Mouse (Mus musculus): ENCODE data around the gene Irx6. TPM values are rescaled to one million over a fixed set of nuclear protein-coding genes. Genes with fewer than 3 reads are reported as not detected.
A peak's percentile ranks its signal among the peaks of the same experiment; 100 is the strongest.

The Irx6 gene
- polyA plus RNA-seq, 1 experiment from 2014 or later = 0.84 TPM

GRCm38 (mm10) chr8:92703375-92703774 lies 29.3 kb downstream of the Irx6 start:
- Histone ChIP-seq H3K36me3 (replicated peaks; ENCODE audit: control insufficient read depth, insufficient read depth, low read depth, low read length) (no peaks in the 10 kb centered on the region), H3K4me2 (ENCODE audit: low read depth, low read length) (no peak overlapping the region), H3K27ac (replicated peaks; ENCODE audit: low read depth, low read length) (no peak overlapping the region), H3K27me3 (ENCODE audit: control insufficient read depth, insufficient read depth, low read length) (no peaks in the 10 kb centered on the region), H3K4me1 (ENCODE audit: control insufficient read depth, insufficient read depth, low read length) (no peaks in the 10 kb centered on the region), H3K9ac (replicated peaks; ENCODE audit: low read length) (no peak overlapping the region), H3K9me3 (replicated peaks; ENCODE audit: control insufficient read depth, low read length) (no peaks in the 10 kb centered on the region), H3K4me3 (ENCODE audit: low read depth, low read length) (no peak overlapping the region)
- no peak for DNase-seq (ENCODE audit: low spot score)
- WGBS = 77% methylated on average over 3 of the region's 3 CpGs
- ATAC-seq (replicated peaks; ENCODE audit: insufficient number of reproducible peaks, low FRiP score, low TSS enrichment, low read depth) = no peak

- Histone ChIP-seq H3K9ac (replicated peaks; ENCODE audit: low read length) (no peak overlapping the region), H3K4me1 (ENCODE audit: control insufficient read depth, insufficient read depth, low read length) (no peaks in the 10 kb centered on the region), H3K4me2 (ENCODE audit: low read depth, low read length) (no peak overlapping the region), H3K27ac (replicated peaks; ENCODE audit: low read depth, low read length) (no peak overlapping the region), H3K9me3 (replicated peaks; ENCODE audit: control insufficient read depth, low read length) (no peaks in the 10 kb centered on the region), H3K36me3 (replicated peaks; ENCODE audit: control insufficient read depth, insufficient read depth, low read depth, low read length) (no peaks in the 10 kb centered on the region), H3K27me3 (ENCODE audit: control insufficient read depth, insufficient read depth, low read length) (no peaks in the 10 kb centered on the region), H3K4me3 (ENCODE audit: low read depth, low read length) (no peak overlapping the region)
- WGBS = 57% methylated on average over 2 of the region's 2 CpGs
- ATAC-seq (replicated peaks; ENCODE audit: insufficient number of reproducible peaks, low FRiP score, low TSS enrichment, low read depth) (no peak), DNase-seq (ENCODE audit: low spot score) (no peak)
Measured at GRCm38 (mm10) chr8:92706311-92706710, 32.2 kb downstream of the Irx6 start.

DNA sequence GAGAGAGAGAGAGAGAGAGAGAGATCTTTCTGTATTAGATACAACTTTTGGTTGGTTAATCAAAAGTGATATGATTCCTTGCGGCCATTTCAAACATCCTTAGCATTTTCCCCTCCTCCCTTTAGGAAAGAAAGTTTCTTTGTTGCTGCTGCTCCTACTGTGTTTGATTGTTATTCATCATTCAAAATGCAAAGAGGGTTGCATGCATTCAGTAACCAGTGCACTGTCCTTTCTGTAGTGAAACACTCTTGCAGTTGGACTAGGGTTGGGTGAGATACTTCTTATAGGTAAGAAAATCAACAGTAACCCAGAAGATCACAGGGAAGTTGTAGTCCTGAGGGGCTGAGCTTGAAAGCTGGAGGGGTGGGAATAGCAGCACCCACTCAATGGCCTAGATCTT lies 39.2 kb downstream of the Irx6 start:
- no peaks in the 10 kb centered on the region for H3K4me1 ChIP-seq (ENCODE audit: control insufficient read depth, insufficient read depth, low read length)
- ATAC-seq (replicated peaks; ENCODE audit: insufficient number of reproducible peaks, low FRiP score, low TSS enrichment, low read depth) = no peak
- H3K9me3 ChIP-seq (replicated peaks; ENCODE audit: control insufficient read depth, low read length) = no peaks in the 10 kb centered on the region
- H3K36me3 ChIP-seq (replicated peaks; ENCODE audit: control insufficient read depth, insufficient read depth, low read depth, low read length) = no peaks in the 10 kb centered on the region
- no peak overlapping the region for H3K9ac ChIP-seq (replicated peaks; ENCODE audit: low read length)
- H3K27me3 ChIP-seq (ENCODE audit: control insufficient read depth, insufficient read depth, low read length) = no peaks in the 10 kb centered on the region
- no peak overlapping the region for H3K4me2 ChIP-seq (ENCODE audit: low read depth, low read length)
- H3K4me3 ChIP-seq (ENCODE audit: low read depth, low read length) = no peak overlapping the region
- no peak for DNase-seq (ENCODE audit: low spot score)
- no peak overlapping the region for H3K27ac ChIP-seq (replicated peaks; ENCODE audit: low read depth, low read length)
- WGBS = 90% methylated on average over 1 of the region's 1 CpGs

DNA sequence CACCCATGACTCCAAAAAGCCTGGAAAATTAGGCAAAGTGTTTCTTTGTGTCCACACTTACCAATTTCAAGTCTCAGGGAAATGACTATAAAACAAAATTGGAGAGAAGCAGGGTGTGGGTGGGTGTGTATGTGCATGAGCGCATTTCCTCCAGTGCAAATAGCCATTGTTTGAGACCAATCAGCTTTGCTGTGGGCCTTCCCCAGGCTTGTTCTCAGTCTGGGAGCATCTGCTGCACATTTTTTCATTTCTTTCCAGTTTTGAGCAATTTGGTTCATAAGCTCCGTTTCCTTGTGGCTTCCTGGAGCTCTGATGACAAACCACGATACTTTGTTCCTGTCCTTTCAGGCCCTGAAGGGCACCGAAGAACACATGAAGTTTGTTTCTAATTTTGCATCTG lies 43.3 kb downstream of the Irx6 start:
- 75% methylated on average over 4 of the region's 4 CpGs for WGBS
- ATAC-seq (replicated peaks; ENCODE audit: insufficient number of reproducible peaks, low FRiP score, low TSS enrichment, low read depth) (no peak), DNase-seq (ENCODE audit: low spot score) (no peak)
- Histone ChIP-seq H3K4me2 (ENCODE audit: low read depth, low read length) (no peak overlapping the region), H3K4me3 (ENCODE audit: low read depth, low read length) (no peak overlapping the region), H3K4me1 (ENCODE audit: control insufficient read depth, insufficient read depth, low read length) (no peaks in the 10 kb centered on the region), H3K9me3 (replicated peaks; ENCODE audit: control insufficient read depth, low read length) (no peaks in the 10 kb centered on the region), H3K36me3 (replicated peaks; ENCODE audit: control insufficient read depth, insufficient read depth, low read depth, low read length) (no peaks in the 10 kb centered on the region), H3K9ac (replicated peaks; ENCODE audit: low read length) (no peak overlapping the region), H3K27me3 (ENCODE audit: control insufficient read depth, insufficient read depth, low read length) (no peaks in the 10 kb centered on the region), H3K27ac (replicated peaks; ENCODE audit: low read depth, low read length) (no peak overlapping the region)

GRCm38 (mm10) chr8:92718057-92718456 lies 44.0 kb downstream of the Irx6 start:
- WGBS = 88% methylated on average over 5 of the region's 5 CpGs
- no peaks in the 10 kb centered on the region for H3K27me3 ChIP-seq (ENCODE audit: control insufficient read depth, insufficient read depth, low read length)
- ATAC-seq (replicated peaks; ENCODE audit: insufficient number of reproducible peaks, low FRiP score, low TSS enrichment, low read depth) = no peak
- H3K9ac ChIP-seq (replicated peaks; ENCODE audit: low read length) = no peak overlapping the region
- no peak for DNase-seq (ENCODE audit: low spot score)
- no peak overlapping the region for H3K4me2 ChIP-seq (ENCODE audit: low read depth, low read length)
- H3K9me3 ChIP-seq (replicated peaks; ENCODE audit: control insufficient read depth, low read length) = no peaks in the 10 kb centered on the region
- H3K36me3 ChIP-seq (replicated peaks; ENCODE audit: control insufficient read depth, insufficient read depth, low read depth, low read length) = no peaks in the 10 kb centered on the region
- no peak overlapping the region for H3K27ac ChIP-seq (replicated peaks; ENCODE audit: low read depth, low read length)
- H3K4me1 ChIP-seq (ENCODE audit: control insufficient read depth, insufficient read depth, low read length) = no peaks in the 10 kb centered on the region
- H3K4me3 ChIP-seq (ENCODE audit: low read depth, low read length) = no peak overlapping the region

- Histone ChIP-seq H3K4me2 (ENCODE audit: low read depth, low read length) (no peak overlapping the region), H3K9ac (replicated peaks; ENCODE audit: low read length) (no peak overlapping the region), H3K36me3 (replicated peaks; ENCODE audit: control insufficient read depth, insufficient read depth, low read depth, low read length) (no peaks in the 10 kb centered on the region), H3K4me1 (ENCODE audit: control insufficient read depth, insufficient read depth, low read length) (no peaks in the 10 kb centered on the region), H3K4me3 (ENCODE audit: low read depth, low read length) (no peak overlapping the region), H3K27me3 (ENCODE audit: control insufficient read depth, insufficient read depth, low read length) (no peaks in the 10 kb centered on the region), H3K9me3 (replicated peaks; ENCODE audit: control insufficient read depth, low read length) (no peaks in the 10 kb centered on the region), H3K27ac (replicated peaks; ENCODE audit: low read depth, low read length) (no peak overlapping the region)
- 43% methylated on average over 12 of the region's 12 CpGs for WGBS
- ATAC-seq (replicated peaks; ENCODE audit: insufficient number of reproducible peaks, low FRiP score, low TSS enrichment, low read depth) = peak; percentile 80
- DNase-seq (ENCODE audit: low spot score) = peak; percentile 79
Measured at GRCm38 (mm10) chr8:92721266-92721935, 47.3 kb downstream of the Irx6 start.

DNA sequence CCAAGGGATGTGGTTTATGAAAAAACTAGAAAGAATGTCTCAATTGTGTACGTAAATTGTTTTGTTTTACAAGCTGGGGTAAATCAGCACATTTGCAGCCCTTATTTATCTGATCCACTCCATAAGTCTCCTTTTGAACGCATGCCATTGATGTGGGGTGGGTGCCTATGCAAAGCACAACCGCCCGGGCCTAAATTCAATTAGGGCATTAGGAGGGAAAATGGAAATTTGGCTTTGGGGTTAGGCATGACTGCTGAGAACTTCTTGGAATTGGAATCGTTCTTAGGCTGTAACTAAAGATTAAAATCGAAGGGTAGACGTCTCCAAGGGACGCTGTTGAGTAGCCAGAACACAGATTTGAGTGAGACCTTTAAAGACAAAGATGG lies 47.8 kb downstream of the Irx6 start:
- Histone ChIP-seq H3K27me3 (ENCODE audit: control insufficient read depth, insufficient read depth, low read length) (no peaks in the 10 kb centered on the region), H3K4me3 (ENCODE audit: low read depth, low read length) (no peak overlapping the region), H3K27ac (replicated peaks; ENCODE audit: low read depth, low read length) (no peak overlapping the region), H3K4me2 (ENCODE audit: low read depth, low read length) (no peak overlapping the region), H3K36me3 (replicated peaks; ENCODE audit: control insufficient read depth, insufficient read depth, low read depth, low read length) (no peaks in the 10 kb centered on the region), H3K4me1 (ENCODE audit: control insufficient read depth, insufficient read depth, low read length) (no peaks in the 10 kb centered on the region), H3K9me3 (replicated peaks; ENCODE audit: control insufficient read depth, low read length) (no peaks in the 10 kb centered on the region), H3K9ac (replicated peaks; ENCODE audit: low read length) (no peak overlapping the region)
- 66% methylated on average over 8 of the region's 8 CpGs for WGBS
- DNase-seq (ENCODE audit: low spot score) = no peak
- no peak for ATAC-seq (replicated peaks; ENCODE audit: insufficient number of reproducible peaks, low FRiP score, low TSS enrichment, low read depth)

DNA sequence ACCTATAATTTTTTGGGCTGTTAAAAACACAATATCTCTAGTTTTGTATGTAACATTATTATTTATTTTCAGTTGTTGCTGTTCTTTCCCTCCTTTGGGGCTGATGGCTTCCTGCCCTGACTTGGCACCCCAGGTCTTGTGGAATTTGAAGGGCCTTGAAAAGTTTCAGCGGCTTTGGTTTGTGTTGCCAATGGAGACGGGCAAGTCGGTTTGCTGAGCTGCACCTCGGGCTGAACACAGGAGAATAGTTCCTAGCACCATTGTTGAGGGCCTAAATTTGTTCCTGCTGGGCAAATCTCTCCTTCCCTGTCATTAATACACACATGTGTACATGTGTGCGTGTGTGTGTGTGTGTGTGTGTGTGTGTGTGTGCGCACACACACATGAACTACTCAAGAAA lies 49.2 kb downstream of the Irx6 start:
- 55% methylated on average over 6 of the region's 6 CpGs for WGBS
- no peak overlapping the region for H3K27ac ChIP-seq (replicated peaks; ENCODE audit: low read depth, low read length)
- DNase-seq (ENCODE audit: low spot score) = no peak

More for the DNA sequence above, 49.2 kb downstream of the Irx6 start:
- Histone ChIP-seq H3K27me3 (ENCODE audit: control insufficient read depth, insufficient read depth, low read length) (no peaks in the 10 kb centered on the region), H3K36me3 (replicated peaks; ENCODE audit: control insufficient read depth, insufficient read depth, low read depth, low read length) (no peaks in the 10 kb centered on the region), H3K4me1 (ENCODE audit: control insufficient read depth, insufficient read depth, low read length) (no peaks in the 10 kb centered on the region), H3K4me2 (ENCODE audit: low read depth, low read length) (no peak overlapping the region), H3K4me3 (ENCODE audit: low read depth, low read length) (no peak overlapping the region), H3K9ac (replicated peaks; ENCODE audit: low read length) (no peak overlapping the region), H3K9me3 (replicated peaks; ENCODE audit: control insufficient read depth, low read length) (no peaks in the 10 kb centered on the region)
- ATAC-seq (replicated peaks; ENCODE audit: insufficient number of reproducible peaks, low FRiP score, low TSS enrichment, low read depth) = no peak

Measured in embryonic facial prominence, embryonic 11.5 days (tissue).